Mouse (Mus musculus) myocyte (in vitro differentiated cells): Measurements from ENCODE around the gene Pdilt. TPM values are rescaled to one million over a fixed set of nuclear protein-coding genes. Genes with fewer than 3 reads are reported as not detected.

Experiments used
- H3K27me3 ChIP-seq: one replicate; pipeline ENCODE4 v1.6.1; 2011; ENCODE audit not compliant: control insufficient read depth, insufficient read depth, insufficient read length
- H3K36me3 ChIP-seq: one replicate; pipeline ENCODE4 v1.6.1; 2011; ENCODE audit not compliant: control insufficient read depth, insufficient read depth
- H3K4me2 ChIP-seq: one replicate; pipeline ENCODE4 v1.6.1; 2011; ENCODE audit warnings: low read depth, control low read depth
- H3K4me3 ChIP-seq: one replicate; pipeline ENCODE4 v1.5.1; 2011; ENCODE audit warnings: mild to moderate bottlenecking, control low read depth, moderate library complexity
- H3K79me2 ChIP-seq: one replicate; pipeline ENCODE4 v1.6.1; 2011; ENCODE audit not compliant: control insufficient read depth, insufficient read depth
- H3ac ChIP-seq: one replicate; pipeline ENCODE4 v1.6.1; 2011; ENCODE audit not compliant: control insufficient read depth, insufficient read length
- CEBPB ChIP-seq: IDR thresholded peaks from 2 replicates; pipeline ENCODE4 v1.6.1; 2011; ENCODE audit warnings: mild to moderate bottlenecking, moderate library complexity; ENCODE audit not compliant: poor library complexity, insufficient read depth, severe bottlenecking
- E2F4 ChIP-seq: IDR thresholded peaks from one replicate; pipeline ENCODE4 v1.6.1; 2011; ENCODE audit warnings: mild to moderate bottlenecking, control low read depth, moderate library complexity; ENCODE audit not compliant: insufficient read depth
- MAX ChIP-seq: IDR thresholded peaks from one replicate; pipeline ENCODE4 v1.6.1; 2011; ENCODE audit warnings: low read depth, mild to moderate bottlenecking, control low read depth
- MYOD1 ChIP-seq, 3 experiments: IDR thresholded peaks; one replicate each; pipeline ENCODE4 v1.6.1; 2011; ENCODE audit warnings: control low read depth in 2 of 3, low read depth in 2 of 3, mild to moderate bottlenecking in 2 of 3, moderate library complexity in 1 of 3; ENCODE audit not compliant: insufficient read length in 2 of 3, control insufficient read depth in 1 of 3
- MYOG ChIP-seq, 3 experiments: IDR thresholded peaks; one replicate each; pipeline ENCODE4 v1.6.1; 2011; ENCODE audit warnings: control low read depth in 2 of 3, low read depth in 2 of 3, mild to moderate bottlenecking in 2 of 3; ENCODE audit not compliant: insufficient read length in 2 of 3, control insufficient read depth in 1 of 3, insufficient read depth in 1 of 3
- POLR2A ChIP-seq: IDR thresholded peaks from one replicate; pipeline ENCODE4 v1.6.1; 2011; ENCODE audit warnings: low read depth, mild to moderate bottlenecking, control low read depth, moderate library complexity; ENCODE audit not compliant: insufficient read length
- POLR2AphosphoS2 ChIP-seq: IDR thresholded peaks from one replicate; pipeline ENCODE4 v1.6.1; 2011; ENCODE audit warnings: low read depth, control low read depth; ENCODE audit not compliant: insufficient read length
- REST ChIP-seq: IDR thresholded peaks from one replicate; pipeline ENCODE4 v1.6.1; 2011; ENCODE audit warnings: mild to moderate bottlenecking, control low read depth, moderate library complexity; ENCODE audit not compliant: insufficient read depth, insufficient read length
- SRF ChIP-seq: IDR thresholded peaks from one replicate; pipeline ENCODE4 v1.6.1; 2011; ENCODE audit warnings: low read depth; ENCODE audit not compliant: control insufficient read depth, insufficient read length
- TCF12 ChIP-seq: IDR thresholded peaks from one replicate; pipeline ENCODE4 v1.6.1; 2011; ENCODE audit warnings: mild to moderate bottlenecking, control low read depth; ENCODE audit not compliant: poor library complexity, insufficient read depth, severe bottlenecking
- TCF3 ChIP-seq: IDR thresholded peaks from one replicate; pipeline ENCODE4 v1.6.1; 2011; ENCODE audit warnings: low read depth, control low read depth; ENCODE audit not compliant: insufficient read length
- USF1 ChIP-seq: IDR thresholded peaks from one replicate; pipeline ENCODE4 v1.6.1; 2011; ENCODE audit warnings: low read depth, mild to moderate bottlenecking, control low read depth, moderate library complexity
- polyA plus RNA-seq: library from polyadenylated mRNA; unstranded; fragments of >200 nt; fragmentation: generic; extraction: Trizol; gene quantifications from one replicate; pipeline ENCODE4 v1.2.1, GENCODE M21; 2012; ENCODE audit warnings: missing spikeins

Gene Pdilt
- polyA plus RNA-seq, 1 experiment: not detected

GRCm38 (mm10) chr7:119443849-119444248 lies 79.4 kb downstream of the Pdilt start:
- H3K27me3 ChIP-seq: no peaks in the 10 kb centered on the region
- no peak overlapping the region for H3K4me2 ChIP-seq
- TF ChIP-seq E2F4: no peak
- no peak for TF ChIP-seq MAX
- no peak for TF ChIP-seq SRF
- no peak for TF ChIP-seq POLR2AphosphoS2
- no peak for TF ChIP-seq MYOG (IDR thresholded peaks at IDR 0.05; ENCODE audit: control insufficient read depth in 1 of 3, insufficient read depth in 1 of 3, insufficient read length in 2 of 3, low read depth in 2 of 3)
- TF ChIP-seq CEBPB: no peak
- no peak for TF ChIP-seq POLR2A
- TF ChIP-seq MYOD1 (IDR thresholded peaks at IDR 0.05; ENCODE audit: control insufficient read depth in 1 of 3, insufficient read length in 2 of 3, low read depth in 2 of 3): no peak
- TF ChIP-seq USF1: no peak
- TF ChIP-seq TCF12: no peak
- TF ChIP-seq TCF3: no peak
- TF ChIP-seq REST: no peak
- H3K79me2 ChIP-seq: no peaks in the 10 kb centered on the region
- H3K36me3 ChIP-seq: no peaks in the 10 kb centered on the region
- H3K4me3 ChIP-seq: no peak overlapping the region
- no peak overlapping the region for H3ac ChIP-seq

- H3ac ChIP-seq: no peak overlapping the region
- H3K4me2 ChIP-seq: no peak overlapping the region
- H3K27me3 ChIP-seq: no peaks in the 10 kb centered on the region
- no peaks in the 10 kb centered on the region for H3K79me2 ChIP-seq
- no peak overlapping the region for H3K4me3 ChIP-seq
- H3K36me3 ChIP-seq: no peaks in the 10 kb centered on the region
- no peak for TF ChIP-seq SRF
Observed at GRCm38 (mm10) chr7:119441938-119442337, 81.4 kb downstream of the Pdilt start.

Other genes with a start within 250 kb of the Pdilt start
- gene Gp2, start 64.2 kb downstream of the Pdilt start, polyA plus RNA-seq: not detected
- not detected for gene Umod, start 44.2 kb downstream of the Pdilt start, polyA plus RNA-seq
- gene Acsm5, start 4.0 kb downstream of the Pdilt start, polyA plus RNA-seq: not detected
- not detected for gene Acsm2, start 30.9 kb upstream of the Pdilt start, polyA plus RNA-seq
- gene Acsm1, start 83.5 kb upstream of the Pdilt start, polyA plus RNA-seq: not detected
- not detected for gene Acsm4, start 166.5 kb upstream of the Pdilt start, polyA plus RNA-seq
- 14.2 TPM for gene Thumpd1, start 197.3 kb upstream of the Pdilt start, polyA plus RNA-seq
- 0.04 TPM for gene Acsm3, start 237.4 kb upstream of the Pdilt start, polyA plus RNA-seq